Mouse (Mus musculus) kidney, postnatal 0 days (tissue): ENCODE measurements at regions not wholly inside any gene's neighbourhood (a gene's known extent, or its start where the extent isn't known, plus 50 kb on each side); places are given as distances from the start of the nearest gene placed in this dataset.

Experiments used
- ATAC-seq: fragments of 200-750 bp; cut with Nextera tagmentation; replicated peaks from 2 replicates; pipeline ENCODE4 v1.8.0; 2017; ENCODE audit warnings: low read depth, moderate number of reproducible peaks, moderate TSS enrichment, moderate library complexity; ENCODE audit not compliant: low FRiP score
- DNase-seq: peaks from one replicate; pipeline ENCODE4 v3.0.0-alpha.2; 2016; ENCODE audit warnings: low spot score
- H3K27ac ChIP-seq: fragments of 300-500 bp; sonication (generic); 2 replicates; pipeline ENCODE4 v1.5.1; 2014; ENCODE audit warnings: mild to moderate bottlenecking
- H3K27me3 ChIP-seq: fragments of 300-500 bp; sonication (generic); 2 replicates; pipeline ENCODE4 v1.6.1; 2014; ENCODE audit warnings: low read length, mixed read lengths; ENCODE audit not compliant: insufficient read depth
- H3K36me3 ChIP-seq: fragments of 300-500 bp; sonication (generic); 2 replicates; pipeline ENCODE4 v1.6.1; 2014; ENCODE audit warnings: low read length, mixed read lengths; ENCODE audit not compliant: insufficient read depth
- H3K4me1 ChIP-seq: fragments of 300-500 bp; sonication (generic); replicated peaks from 2 replicates; pipeline ENCODE4 v1.6.1; 2014; ENCODE audit warnings: antibody characterized with exemption, low read length, mixed read lengths; ENCODE audit not compliant: insufficient read depth
- H3K4me2 ChIP-seq: fragments of 300-500 bp; sonication (generic); 2 replicates; pipeline ENCODE4 v1.6.1; 2014; ENCODE audit warnings: mild to moderate bottlenecking, low read length, moderate library complexity, mixed read lengths
- H3K4me3 ChIP-seq: fragments of 300-500 bp; sonication (generic); replicated peaks from 2 replicates; pipeline ENCODE4 v1.5.1; 2014; ENCODE audit warnings: low read depth, low read length
- H3K9ac ChIP-seq: fragments of 300-500 bp; sonication (generic); 2 replicates; pipeline ENCODE4 v1.6.1; 2014; ENCODE audit warnings: low read depth, low read length
- H3K9me3 ChIP-seq: fragments of 300-500 bp; sonication (generic); replicated peaks from 2 replicates; pipeline ENCODE4 v1.6.1; 2016; ENCODE audit warnings: low read length, inconsistent platforms, mixed read lengths
- CTCF ChIP-seq: IDR thresholded peaks from 2 replicates; pipeline ENCODE4 v1.5.1; 2016; ENCODE audit warnings: antibody characterized with exemption, low read depth, mild to moderate bottlenecking, moderate library complexity
- WGBS: fragments of 180-500 bp; shearing (Covaris S2); extraction: QIAGEN DNeasy Blood & Tissue Kit; methylation state at CpG from one replicate; pipeline ENCODE4 v1.1.7; 2014; 5-methylcytosine and 5-hydroxymethylcytosine counted together

- 78% methylated on average over 5 of the region's 5 CpGs for WGBS
These were observed 215.7 kb downstream of the Tmem161b start for GRCm38 (mm10) chr13:84437586-84438443.

DNA sequence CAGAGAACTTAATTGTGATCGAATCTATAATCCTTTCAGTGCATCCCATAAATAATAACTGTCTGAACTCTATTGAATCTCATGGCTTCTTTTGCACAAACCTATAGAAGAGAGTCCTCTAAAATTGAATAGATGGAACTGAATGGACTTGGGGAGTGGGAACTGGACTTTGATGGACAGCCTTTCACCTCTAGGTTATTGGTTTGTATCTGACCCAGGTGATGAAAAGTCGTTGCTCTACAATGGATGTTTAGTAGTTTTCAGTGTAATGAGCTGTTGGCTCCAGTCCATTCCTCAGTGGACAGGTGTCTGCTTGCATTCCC is 216.3 kb downstream of the Tmem161b start:
- H3K9ac ChIP-seq = no peak overlapping the region
- H3K9me3 ChIP-seq = no peaks in the 10 kb centered on the region
- ATAC-seq (no peak), DNase-seq (no peak)
- H3K4me3 ChIP-seq = no peak overlapping the region
- H3K27ac ChIP-seq = no peak overlapping the region
- no peak for TF ChIP-seq CTCF
- 79% methylated on average over 2 of the region's 2 CpGs for WGBS
- no peaks in the 10 kb centered on the region for H3K36me3 ChIP-seq
- H3K4me1 ChIP-seq = no peaks in the 10 kb centered on the region
- no peaks in the 10 kb centered on the region for H3K27me3 ChIP-seq
- no peak overlapping the region for H3K4me2 ChIP-seq

More at GRCm38 (mm10) chr13:84437586-84438443, 215.7 kb downstream of the Tmem161b start:
- no peak overlapping the region for H3K4me2 ChIP-seq
- no peaks in the 10 kb centered on the region for H3K27me3 ChIP-seq
- H3K9me3 ChIP-seq = no peaks in the 10 kb centered on the region
- no peak for TF ChIP-seq CTCF
- H3K4me3 ChIP-seq = no peak overlapping the region
- no peak for DNase-seq
- ATAC-seq = no peak
- H3K9ac ChIP-seq = no peak overlapping the region
- H3K36me3 ChIP-seq = no peaks in the 10 kb centered on the region
- no peak overlapping the region for H3K27ac ChIP-seq
- no peaks in the 10 kb centered on the region for H3K4me1 ChIP-seq

- H3K27ac ChIP-seq = no peak overlapping the region
- H3K4me3 ChIP-seq = no peak overlapping the region
- DNase-seq (no peak), ATAC-seq (no peak)
- no peak overlapping the region for H3K4me2 ChIP-seq
- H3K27me3 ChIP-seq = no peaks in the 10 kb centered on the region
- no peak overlapping the region for H3K9ac ChIP-seq
- H3K9me3 ChIP-seq = no peaks in the 10 kb centered on the region
- H3K4me1 ChIP-seq = no peaks in the 10 kb centered on the region
- H3K36me3 ChIP-seq = no peaks in the 10 kb centered on the region
- 86% methylated on average over 2 of the region's 2 CpGs for WGBS
- no peak for TF ChIP-seq CTCF
These were observed 226.4 kb downstream of the Tmem161b start for GRCm38 (mm10) chr13:84448514-84448913.

DNA sequence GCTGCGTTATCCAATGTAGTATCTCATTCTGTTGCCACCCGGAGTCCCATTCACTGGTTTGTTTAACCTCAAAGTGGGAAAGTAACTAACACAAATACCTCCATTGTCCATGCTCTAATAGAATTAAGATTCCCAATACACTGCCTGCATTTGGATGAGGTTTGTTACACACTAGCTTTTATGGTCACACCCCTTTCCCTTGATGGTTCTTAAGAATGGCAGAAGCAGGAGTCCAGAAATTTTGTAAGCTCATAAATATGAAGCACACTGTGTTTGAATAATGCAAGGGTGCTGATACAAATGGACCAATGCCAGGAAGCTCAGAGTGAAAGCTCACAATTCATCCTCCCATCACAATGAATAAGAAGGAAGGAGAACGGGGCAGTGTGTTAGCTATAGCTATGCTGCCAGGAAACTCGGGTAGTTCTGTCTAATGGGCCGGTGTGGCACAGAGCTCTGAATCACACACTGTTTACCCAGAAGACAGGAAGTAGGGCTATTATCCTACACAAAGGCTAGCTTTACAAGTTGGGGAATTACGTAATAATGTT is 227.0 kb downstream of the Tmem161b start:
- no peak for ATAC-seq
- Histone ChIP-seq H3K27ac (no peak overlapping the region), H3K4me3 (no peak overlapping the region), H3K4me1 (no peaks in the 10 kb centered on the region), H3K9me3 (no peaks in the 10 kb centered on the region), H3K27me3 (no peaks in the 10 kb centered on the region), H3K36me3 (no peaks in the 10 kb centered on the region), H3K9ac (no peak overlapping the region), H3K4me2 (no peak overlapping the region)
- DNase-seq = no peak
- no peak for TF ChIP-seq CTCF
- 57% methylated on average over 6 of the region's 6 CpGs for WGBS
